Mouse (Mus musculus) testis, adult 2 months (tissue): ENCODE measurements around the gene Slc6a18.

Experiments used
- CTCF ChIP-seq: fragments of 200-500 bp; IDR thresholded peaks from 2 replicates; pipeline ENCODE4 v1.5.1; 2012; ENCODE audit warnings: low read depth, mild to moderate bottlenecking, inconsistent platforms, low read length, moderate library complexity; ENCODE audit not compliant: control insufficient read depth, insufficient read depth, insufficient replicate concordance
- POLR2A ChIP-seq: fragments of 200-500 bp; IDR thresholded peaks from 2 replicates; pipeline ENCODE4 v1.6.1; 2012; ENCODE audit warnings: low read depth, mild to moderate bottlenecking, inconsistent platforms, low read length, moderate library complexity; ENCODE audit not compliant: control insufficient read depth

GRCm38 (mm10) chr13:73637826-73638225, 40.0 kb downstream of the Slc6a18 start:
- TF ChIP-seq CTCF (no peak), POLR2A (no peak)
